8 mouse cellular contexts compared by ENCODE assay signal in genomic region chr3:103438791-103439354, GRCm38 (mm10).
DNase-seq lines count a peak whose midpoint lies in the region; ATAC-seq and TF ChIP-seq lines count a peak whose summit lies in the region.

No protein-coding gene starts in this region.

- DNase-seq in heart, adult 18-20 months = peak; percentile 49 to 72
- DNase-seq in Patski (ENCODE audit: low read depth, low spot score) = peak; percentile 35
- peak; percentile 76 to 81 for DNase-seq in cerebellum, postnatal 14 days
- peak; percentile 36 to 45 for DNase-seq in gastrocnemius, postnatal 36 days
- DNase-seq in layer of hippocampus, postnatal 10 days (ENCODE audit: low spot score in 2 of 2) = peak; percentile 50 to 64
- peak; percentile 44 for DNase-seq in stomach, postnatal 0 days (ENCODE audit: low spot score)

- H3K36me3 ChIP-seq in heart, embryonic 12.5 days = no peaks in the 10 kb centered on the region
- no peaks in the 10 kb centered on the region for H3K36me3 ChIP-seq in midbrain, embryonic 12.5 days
- no peaks in the 10 kb centered on the region for H3K36me3 ChIP-seq in stomach, postnatal 0 days (ENCODE audit: control insufficient read depth, insufficient read depth, low read length)

- H3K9me3 ChIP-seq in heart, embryonic 12.5 days (replicated peaks) = 0 out of 2 replicates have a peak, but pooled peaks cover 5% of the 10 kb centered on the region
- no peaks in the 10 kb centered on the region for H3K9me3 ChIP-seq in midbrain, embryonic 12.5 days
- H3K9me3 ChIP-seq in stomach, postnatal 0 days (ENCODE audit: control insufficient read depth, low read length) = no peaks in the 10 kb centered on the region

- no peaks in the 10 kb centered on the region for H3K27me3 ChIP-seq in heart, embryonic 12.5 days (replicated peaks)
- no peaks in the 10 kb centered on the region for H3K27me3 ChIP-seq in Patski
- H3K27me3 ChIP-seq in midbrain, embryonic 12.5 days = no peaks in the 10 kb centered on the region
- no peaks in the 10 kb centered on the region for H3K27me3 ChIP-seq in stomach, postnatal 0 days (ENCODE audit: control insufficient read depth, insufficient read depth, low read length)

- POLR2A ChIA-PET in Patski (lab: Charles Lee) = no interaction called here

- no peak overlapping the region for H3K27ac ChIP-seq in heart, embryonic 12.5 days (ENCODE audit: poor library complexity, severe bottlenecking)
- H3K27ac ChIP-seq in midbrain, embryonic 12.5 days (replicated peaks) = no peak overlapping the region
- no peak overlapping the region for H3K27ac ChIP-seq in stomach, postnatal 0 days (replicated peaks)

- in situ Hi-C loops in Patski (cut with MboI; ENCODE audit: low pct_unique_long_range_greater_than_20kb) = no loop called here

- no peak overlapping the region for H3K4me3 ChIP-seq in heart, embryonic 12.5 days
- no peak overlapping the region for H3K4me3 ChIP-seq in midbrain, embryonic 12.5 days
- no peak overlapping the region for H3K4me3 ChIP-seq in stomach, postnatal 0 days (ENCODE audit: low read depth, low read length)

- no peak overlapping the region for H3K4me2 ChIP-seq in heart, embryonic 12.5 days
- H3K4me2 ChIP-seq in midbrain, embryonic 12.5 days (replicated peaks) = no peak overlapping the region
- no peak overlapping the region for H3K4me2 ChIP-seq in stomach, postnatal 0 days (replicated peaks; ENCODE audit: low read depth)

- intact Hi-C loops in gastrocnemius, postnatal 36 days (cut with DNase I) = no loop called here

- H3K4me1 ChIP-seq in heart, embryonic 12.5 days (replicated peaks) = peaks cover 8% of the 10 kb centered on the region
- H3K4me1 ChIP-seq in midbrain, embryonic 12.5 days = no peaks in the 10 kb centered on the region
- no peaks in the 10 kb centered on the region for H3K4me1 ChIP-seq in stomach, postnatal 0 days (replicated peaks; ENCODE audit: control insufficient read depth, insufficient read depth)

- TF ChIP-seq EP300 in stomach, postnatal 0 days (optimal IDR thresholded peaks at IDR 0.05) = no peak

- ATAC-seq in heart, embryonic 12.5 days (ENCODE audit: insufficient number of reproducible peaks, low FRiP score) = no peak
- ATAC-seq in Patski = no peak
- 0 out of 2 replicates have a peak, but pooled peaks have one; percentile 49 for ATAC-seq in midbrain, embryonic 12.5 days (ENCODE audit: low FRiP score, low read depth)
- no peak for ATAC-seq in stomach, postnatal 0 days (ENCODE audit: low FRiP score, low TSS enrichment)

- H3K9ac ChIP-seq in heart, embryonic 12.5 days = no peak overlapping the region
- no peak overlapping the region for H3K9ac ChIP-seq in midbrain, embryonic 12.5 days (replicated peaks)
- no peak overlapping the region for H3K9ac ChIP-seq in stomach, postnatal 0 days (ENCODE audit: low read length)

- WGBS in heart, embryonic 12.5 days = 57% methylated on average over 12 of the region's 12 CpGs
- WGBS in midbrain, embryonic 12.5 days = 43% methylated on average over 12 of the region's 12 CpGs
- 66% methylated on average over 12 of the region's 12 CpGs for WGBS in stomach, postnatal 0 days

- CTCF ChIA-PET in Patski (lab: Charles Lee) = interaction anchor here (1.0 to 7.5 kb wide), 12 partner anchors 9 to 314 kb away, joined by 3 to 48 read pairs (median 4); partner anchors contain the start of genes Gm10964 and Olfml3

- peak; percentile 92 for TF ChIP-seq CTCF in Patski (IDR thresholded peaks at IDR 0.05)
- TF ChIP-seq CTCF in stomach, postnatal 0 days (IDR thresholded peaks at IDR 0.05; ENCODE audit: low read depth) = peak; percentile 67
